Mouse (Mus musculus) cerebellum, adult (tissue): ENCODE data around the gene Ttc13.
A peak's percentile ranks its signal among the peaks of the same experiment; 100 is the strongest.

Source experiments
- ATAC-seq: cut with Nextera tagmentation; 2 replicates; pipeline ENCODE4 v1.9.2; 2017; ENCODE audit warnings: mild to moderate bottlenecking, moderate library complexity, mixed read lengths; ENCODE audit not compliant: insufficient number of reproducible peaks, low FRiP score, low TSS enrichment

The Ttc13 gene

DNA sequence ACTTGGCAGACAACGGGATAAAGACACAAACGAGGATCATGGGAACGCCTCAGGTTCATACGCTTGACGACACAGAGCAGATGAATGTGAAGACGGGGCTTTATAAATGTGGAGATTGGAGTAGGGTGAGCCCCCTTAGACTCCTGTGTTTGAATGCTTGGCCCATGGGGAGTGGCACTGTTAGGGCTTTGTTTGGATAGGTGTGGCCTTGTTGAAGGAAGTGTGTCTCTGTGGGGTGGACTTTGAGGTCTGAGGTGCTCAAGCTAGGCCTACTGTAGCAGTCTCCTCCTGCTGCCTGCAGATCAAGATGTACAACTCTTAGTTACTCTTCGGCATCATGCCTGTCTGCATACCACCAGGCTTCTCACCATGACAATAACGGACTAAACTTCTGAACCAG, 16.0 kb downstream of the Ttc13 start:
- ATAC-seq: no peak

DNA sequence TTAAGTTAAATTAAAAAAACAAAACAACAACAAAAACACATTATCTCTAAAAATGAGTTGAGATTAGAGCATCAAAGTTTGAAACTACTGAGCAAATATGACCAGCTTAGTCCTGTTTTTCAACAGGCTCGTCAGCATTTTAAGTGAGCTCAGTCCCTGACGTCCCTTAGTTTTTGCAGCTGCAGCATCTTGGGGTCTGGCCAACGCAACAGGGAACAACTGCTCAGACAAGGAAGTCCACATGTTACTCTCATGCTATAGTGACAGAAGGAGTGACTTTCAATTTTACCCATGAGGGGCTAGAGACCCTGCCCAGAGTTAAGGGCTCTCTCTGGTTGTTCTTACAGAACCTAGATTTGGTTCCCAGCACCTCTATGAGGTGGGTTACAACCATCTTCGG, 17.4 kb downstream of the Ttc13 start:
- no peak for ATAC-seq

DNA sequence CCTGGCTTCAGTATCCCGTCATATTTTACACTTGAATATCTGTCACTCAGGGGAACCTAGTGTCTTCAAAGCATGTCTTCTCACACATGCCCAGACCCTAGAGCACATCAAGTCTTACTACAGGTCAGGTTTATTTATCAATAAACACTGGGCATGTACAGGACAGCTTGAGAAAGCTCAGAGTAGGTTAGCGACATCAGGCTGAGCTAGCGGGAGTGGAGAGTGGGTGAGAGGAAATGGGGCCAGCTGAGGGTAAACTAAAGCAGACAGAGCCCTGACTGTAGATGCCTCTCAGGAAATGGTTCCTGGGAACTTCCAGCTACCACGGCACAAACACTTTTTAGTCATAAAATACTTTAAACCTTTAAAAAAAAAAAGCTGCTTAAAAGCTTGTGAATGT, 18.3 kb downstream of the Ttc13 start:
- ATAC-seq: no peak

DNA sequence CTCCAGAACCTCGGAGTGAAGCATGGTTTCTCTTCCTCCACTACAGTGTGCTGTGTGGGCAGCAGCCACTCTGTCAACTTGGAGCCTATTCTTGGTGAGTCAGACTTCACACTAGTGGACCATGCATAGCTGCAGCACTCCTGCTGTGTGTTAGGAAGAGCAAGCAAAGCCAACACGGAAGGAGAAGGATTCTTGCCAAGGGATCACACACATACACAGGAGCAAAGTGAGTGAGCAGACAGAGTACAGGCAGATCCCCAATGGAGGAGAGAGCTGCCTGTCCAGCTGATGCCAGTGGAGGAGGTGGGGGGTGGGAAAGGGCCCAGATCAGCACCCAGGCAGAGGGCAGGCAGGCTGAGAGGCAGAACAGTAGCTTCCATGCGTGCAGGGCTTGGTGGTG, 19.6 kb downstream of the Ttc13 start:
- ATAC-seq: peak; percentile 60

DNA sequence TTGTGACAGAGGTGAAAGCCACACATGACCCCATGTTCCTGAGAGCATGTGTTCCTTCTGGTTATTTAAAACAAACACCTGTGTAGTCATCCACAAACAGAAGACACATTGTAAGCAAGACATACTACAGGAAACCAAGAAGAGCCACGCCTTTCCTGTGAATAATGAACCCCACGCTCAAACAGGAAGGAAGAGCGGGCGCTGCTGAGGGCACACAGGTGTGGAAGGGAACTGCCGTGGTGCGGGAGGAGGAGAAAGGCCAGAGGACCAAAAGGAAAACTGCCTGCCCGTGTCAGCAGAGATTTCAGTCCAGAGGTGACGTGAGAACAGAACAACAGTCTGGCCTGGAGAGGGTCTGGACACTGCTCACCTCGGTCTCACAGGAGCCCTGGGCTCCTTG, 20.8 kb downstream of the Ttc13 start:
- ATAC-seq: no peak

DNA sequence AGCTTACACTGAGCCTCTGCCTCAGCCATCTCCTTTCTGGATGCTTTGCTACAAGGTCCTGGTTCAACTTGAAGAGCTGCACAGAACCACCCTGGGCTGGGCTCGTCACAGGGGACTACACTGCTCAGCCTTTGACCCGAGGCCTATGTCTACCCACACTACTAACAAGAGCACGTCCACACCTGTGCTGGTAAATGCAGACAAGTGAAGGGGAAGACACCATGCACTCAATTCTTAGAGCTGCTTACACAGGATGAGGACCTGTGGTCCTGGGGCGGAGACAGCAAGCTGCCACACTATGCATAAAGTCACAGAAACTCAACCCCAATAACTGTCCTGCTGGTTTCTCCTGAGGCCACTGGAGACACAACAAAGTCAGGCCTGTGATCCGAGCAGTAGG, 21.5 kb downstream of the Ttc13 start:
- no peak for ATAC-seq

DNA sequence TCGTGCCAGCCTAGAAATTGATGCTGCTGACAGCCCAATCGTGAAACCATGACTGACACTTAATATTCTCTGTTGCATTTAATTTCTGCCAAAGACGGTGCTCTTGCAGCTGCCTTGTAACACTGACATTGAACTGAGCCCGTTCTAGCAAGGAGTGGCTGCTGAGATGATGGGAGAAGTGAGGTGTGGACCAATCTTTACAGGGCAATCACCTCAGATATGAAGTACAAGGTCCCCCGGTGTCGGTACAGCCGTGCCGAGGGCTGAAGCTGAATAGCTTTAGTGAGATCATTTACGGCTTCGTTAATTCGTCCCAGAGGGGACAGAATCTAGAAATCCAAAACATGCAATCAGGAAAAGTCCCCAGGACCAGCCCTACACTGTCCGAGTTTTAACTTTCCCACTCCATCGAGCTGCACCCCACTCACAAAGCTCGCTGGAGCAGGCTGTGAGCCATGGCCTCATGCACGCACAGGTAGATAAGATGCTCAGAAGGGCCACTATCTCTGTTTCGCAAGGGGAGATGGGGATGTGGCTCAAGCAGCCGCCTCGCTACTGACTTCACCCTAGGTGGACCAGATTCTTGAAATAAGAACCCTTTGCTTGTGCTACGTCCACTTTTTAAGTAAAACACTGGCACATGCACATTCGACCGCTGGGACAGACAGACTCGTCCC, 26.2 kb downstream of the Ttc13 start:
- ATAC-seq: no peak

DNA sequence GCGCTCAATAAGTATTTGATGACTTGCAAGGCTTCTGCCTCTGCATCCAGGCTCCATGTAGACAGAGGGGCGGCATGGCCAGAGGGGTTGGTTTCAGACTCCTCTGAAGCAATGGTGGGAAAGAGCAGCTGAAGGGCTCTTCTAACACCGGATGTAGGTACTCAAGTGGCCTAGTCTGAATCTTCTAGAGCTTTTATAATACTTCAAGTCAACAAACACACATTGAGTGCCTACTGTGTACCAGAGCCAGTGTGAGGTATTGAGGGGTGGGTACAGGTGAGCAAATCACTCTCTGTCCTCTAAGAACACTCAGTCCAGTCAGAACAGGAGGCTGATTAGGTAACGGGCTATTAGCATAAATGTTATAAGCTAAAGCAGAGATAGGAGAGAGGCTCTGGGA, 30.1 kb downstream of the Ttc13 start:
- ATAC-seq: no peak

DNA sequence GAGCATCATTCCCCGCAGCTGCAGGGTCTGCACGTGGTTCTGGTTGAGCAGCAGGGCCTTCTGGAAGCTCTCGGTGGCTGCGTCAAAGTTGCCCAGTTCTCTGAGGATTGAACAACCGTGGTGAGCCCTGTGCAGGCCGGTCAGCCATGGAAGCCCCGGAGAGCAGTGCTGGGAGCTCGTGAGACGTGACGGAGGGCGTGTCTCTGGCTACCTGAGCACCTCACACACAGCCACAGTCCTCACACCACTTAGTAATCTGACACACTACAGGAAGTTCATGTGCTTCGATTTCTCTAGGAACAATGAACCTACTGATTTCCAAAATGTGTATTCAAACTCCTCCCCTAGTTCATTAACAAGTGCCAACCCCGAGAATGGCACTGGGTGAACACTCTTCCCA, 32.9 kb downstream of the Ttc13 start:
- ATAC-seq: no peak

DNA sequence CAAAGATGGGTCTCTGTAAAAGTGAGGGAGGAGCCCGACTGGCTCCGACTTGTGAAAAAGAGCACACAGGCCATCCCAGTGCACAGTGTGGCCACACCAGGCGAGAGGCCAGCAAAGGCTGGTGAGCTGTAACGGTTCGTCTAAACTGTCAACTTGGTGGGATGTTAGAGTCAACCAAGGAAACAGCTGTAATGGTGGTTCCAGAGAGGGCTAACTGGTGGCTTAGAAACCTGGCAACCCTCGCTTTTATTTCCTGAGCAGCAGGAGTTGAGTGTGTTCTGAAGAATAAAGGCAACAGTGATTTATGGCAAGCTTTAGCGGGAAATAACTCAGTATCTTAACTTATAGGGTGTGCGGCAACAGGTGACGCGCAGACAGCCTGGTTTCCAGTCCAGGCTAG, 39.6 kb downstream of the Ttc13 start:
- no peak for ATAC-seq

DNA sequence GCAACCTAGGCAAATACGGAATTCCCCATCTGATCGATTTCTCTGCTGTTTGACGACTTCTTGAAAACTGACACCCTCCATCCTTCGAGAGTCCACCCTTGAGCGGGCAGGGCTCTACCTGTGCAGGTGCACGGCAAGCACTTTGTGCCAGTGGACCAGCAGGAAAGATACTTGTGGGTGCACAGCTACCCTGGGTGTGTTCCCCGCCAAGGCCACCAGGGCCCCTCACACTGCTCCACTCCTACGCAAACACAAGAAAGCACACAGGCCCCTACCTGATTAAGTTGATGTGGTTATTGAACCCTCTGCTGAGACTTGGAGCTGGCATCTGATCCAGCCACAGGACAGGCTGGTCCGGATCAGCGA, 40.0 kb downstream of the Ttc13 start:
- ATAC-seq: no peak

DNA sequence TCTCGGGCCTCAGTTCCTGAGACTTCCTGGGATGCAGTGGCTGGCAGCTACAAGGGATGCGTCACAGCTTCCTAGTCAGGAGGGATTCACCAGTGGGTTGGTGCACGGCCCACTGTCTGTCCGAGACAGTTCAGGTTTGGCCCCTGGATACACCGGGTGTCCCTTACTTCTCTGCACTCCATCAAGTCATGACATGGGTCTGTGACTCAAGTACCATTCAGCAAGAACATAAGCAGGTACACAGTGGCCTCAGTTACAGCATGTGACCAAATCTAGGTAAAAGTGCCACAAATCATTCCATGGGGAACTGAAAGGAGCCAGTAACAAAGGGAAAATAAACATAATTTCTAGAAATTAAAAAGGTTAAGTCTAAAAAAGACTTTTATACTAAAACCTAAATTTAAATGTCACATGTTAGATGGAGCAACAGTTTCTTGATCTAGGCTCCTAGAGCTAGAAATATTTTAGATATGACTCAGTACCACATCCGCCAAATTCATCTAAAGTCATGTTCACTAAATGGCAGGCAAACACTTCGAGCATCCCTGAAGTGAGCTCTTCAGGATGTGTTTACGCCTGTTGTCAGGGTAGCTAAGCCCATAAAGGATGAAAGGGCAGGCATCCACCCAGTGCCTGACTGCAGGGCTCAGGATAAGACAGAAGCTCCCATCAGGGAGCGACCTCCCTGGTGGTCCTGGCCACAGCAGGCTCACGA, 40.5 kb downstream of the Ttc13 start:
- ATAC-seq: no peak

DNA sequence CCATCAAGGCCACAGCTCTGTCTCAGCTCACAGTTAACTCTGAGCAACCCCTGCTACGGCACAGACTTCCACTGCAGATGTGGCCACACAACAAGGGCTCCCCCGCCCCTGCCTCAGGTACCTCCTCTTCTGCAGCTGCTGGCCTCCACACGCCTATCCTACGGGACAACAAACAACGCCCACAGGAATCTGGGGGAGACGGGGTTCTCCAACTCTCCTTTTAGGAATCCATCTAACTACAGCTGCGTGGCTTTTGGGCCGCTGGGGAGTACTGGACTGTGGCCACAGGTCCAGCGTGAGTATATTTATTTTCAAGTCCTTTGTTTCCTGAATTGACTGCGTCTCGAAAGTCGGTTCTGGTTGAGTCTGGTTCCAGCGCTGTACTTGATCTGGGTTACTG, 43.5 kb downstream of the Ttc13 start:
- no peak for ATAC-seq

DNA sequence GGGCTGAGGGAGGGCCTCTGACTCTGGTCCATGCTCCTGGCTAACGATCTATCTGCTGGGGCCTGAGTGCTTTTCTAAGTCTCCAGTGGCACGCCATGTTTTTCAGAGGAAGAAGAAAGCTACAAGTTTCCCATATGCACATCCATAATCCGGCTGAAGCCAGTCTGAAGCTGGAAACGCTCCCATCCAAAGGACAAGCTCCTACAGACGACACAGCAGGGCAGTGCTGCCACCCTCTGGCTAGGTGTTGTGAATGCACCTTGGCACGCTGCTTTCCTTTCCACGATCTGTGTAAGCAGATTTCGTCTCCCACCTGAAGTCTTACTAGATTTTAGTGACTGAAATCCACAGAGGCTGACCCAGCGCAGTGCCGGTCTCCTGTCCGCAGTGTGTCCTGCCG, 44.3 kb downstream of the Ttc13 start:
- peak; percentile 64 for ATAC-seq

DNA sequence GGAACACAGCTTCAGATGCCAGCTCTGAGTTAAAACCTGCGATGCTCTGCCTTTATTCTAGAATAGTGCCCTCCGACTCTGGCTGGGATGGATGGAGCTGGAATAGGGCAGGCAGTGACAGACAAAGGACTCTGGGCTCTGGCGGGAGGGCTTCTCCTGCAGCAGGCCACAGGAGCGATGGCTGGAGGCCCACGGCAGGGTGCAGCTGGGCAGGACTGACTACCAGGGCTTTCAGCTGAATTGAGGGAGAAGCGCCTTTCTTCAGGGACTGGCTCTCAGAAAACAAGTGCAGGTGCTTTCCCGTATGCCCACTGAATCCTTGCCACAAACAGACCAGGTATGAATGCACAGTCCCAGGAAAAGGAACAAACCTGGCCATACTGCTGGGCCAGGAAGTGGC, 44.7 kb downstream of the Ttc13 start:
- ATAC-seq: peak; percentile 34; the same call in 1 of the 2 replicates

DNA sequence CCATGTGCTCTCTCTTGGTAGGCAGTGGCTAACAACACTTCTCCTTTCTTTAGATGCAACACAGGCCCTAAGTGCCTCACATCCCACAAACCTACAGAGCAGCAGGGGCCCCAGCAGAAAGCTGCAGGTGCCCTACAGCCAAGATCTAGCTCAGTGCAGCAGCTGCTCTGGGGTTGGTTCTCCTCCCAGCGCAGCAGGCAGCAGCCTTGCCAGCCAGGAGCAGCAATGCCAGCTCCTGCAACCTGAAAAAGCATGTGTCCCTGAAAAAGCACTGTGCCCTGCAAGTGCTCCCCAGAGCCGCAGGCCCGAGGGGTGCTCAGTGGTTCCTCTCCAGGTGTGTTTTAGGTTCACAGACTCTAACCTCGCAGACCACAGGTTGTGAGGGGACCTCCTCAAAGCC, 45.1 kb downstream of the Ttc13 start:
- ATAC-seq: peak; percentile 49; the same call in 1 of the 2 replicates

DNA sequence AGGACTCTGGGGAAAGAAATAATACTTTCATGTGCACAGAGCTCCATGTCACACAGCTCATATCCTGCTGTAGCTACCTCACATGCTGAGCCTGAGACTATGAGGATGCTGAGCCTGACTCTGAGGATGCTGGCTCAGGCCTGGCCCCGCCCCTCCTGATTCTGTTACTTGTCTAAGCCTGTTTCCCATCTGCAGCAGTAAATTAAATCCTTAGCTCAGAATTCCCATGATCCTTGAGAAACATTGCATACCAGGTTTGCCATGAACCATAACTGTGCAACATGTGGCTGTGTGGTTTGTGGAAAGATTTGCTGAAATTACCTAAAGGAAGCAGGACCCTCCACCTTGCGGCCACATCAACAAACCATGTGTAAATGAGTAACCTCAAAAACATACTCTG, 49.4 kb downstream of the Ttc13 start:
- ATAC-seq: no peak

DNA sequence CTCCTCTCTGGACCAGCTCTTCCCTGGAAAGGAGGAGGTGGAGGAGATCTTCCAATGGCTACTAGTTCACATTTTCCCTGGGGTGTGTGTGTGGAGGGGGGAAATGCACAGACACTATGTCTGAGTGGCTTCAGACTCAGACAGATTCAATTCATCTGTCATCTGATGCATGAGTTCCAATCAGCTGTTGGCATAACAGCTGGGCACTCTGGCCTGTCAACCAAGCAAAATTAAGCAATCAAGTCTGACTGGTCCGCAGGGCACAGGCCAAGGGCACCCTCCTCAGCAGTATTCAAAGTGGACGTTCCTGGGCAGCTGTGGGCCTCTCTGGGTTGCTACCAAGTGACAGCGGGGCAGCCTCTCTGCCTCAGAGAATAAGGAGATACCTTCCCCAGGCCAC, 53.0 kb downstream of the Ttc13 start:
- no peak for ATAC-seq

DNA sequence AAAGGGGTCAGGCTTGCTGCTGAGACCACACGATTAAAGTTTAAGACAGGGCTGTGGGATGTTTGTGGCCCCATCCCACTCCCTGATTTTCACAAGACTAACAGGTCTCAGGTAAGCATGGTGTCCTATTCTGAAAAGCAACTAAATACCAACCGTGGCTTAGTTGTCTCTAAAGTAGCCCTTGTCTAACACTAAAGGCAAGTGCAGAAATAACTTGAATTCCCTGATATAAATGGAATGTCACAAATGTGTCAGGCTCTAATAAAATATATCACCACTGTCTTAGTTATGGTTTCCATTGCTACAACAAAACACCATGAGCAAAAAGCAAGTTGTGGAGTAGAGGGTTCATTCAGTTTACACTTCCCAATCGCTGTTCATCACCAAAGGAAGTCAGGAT, 57.4 kb downstream of the Ttc13 start:
- ATAC-seq: no peak

DNA sequence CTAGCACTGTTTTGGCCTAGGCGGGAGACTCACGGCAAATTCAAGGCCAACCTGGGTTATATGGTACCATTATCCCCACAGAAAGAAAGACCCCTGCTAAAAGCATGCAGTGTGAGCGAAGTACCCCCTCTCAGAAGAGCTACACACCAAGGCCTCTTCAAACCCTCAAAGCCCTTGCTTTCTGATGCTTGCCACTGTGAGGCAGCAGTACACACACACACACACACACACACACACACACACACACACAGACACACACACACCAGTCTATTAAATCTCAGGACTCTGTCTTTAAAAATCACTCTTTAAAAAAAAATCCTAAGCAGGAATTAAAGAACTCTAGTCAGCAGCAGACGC, 57.9 kb downstream of the Ttc13 start:
- no peak for ATAC-seq

DNA sequence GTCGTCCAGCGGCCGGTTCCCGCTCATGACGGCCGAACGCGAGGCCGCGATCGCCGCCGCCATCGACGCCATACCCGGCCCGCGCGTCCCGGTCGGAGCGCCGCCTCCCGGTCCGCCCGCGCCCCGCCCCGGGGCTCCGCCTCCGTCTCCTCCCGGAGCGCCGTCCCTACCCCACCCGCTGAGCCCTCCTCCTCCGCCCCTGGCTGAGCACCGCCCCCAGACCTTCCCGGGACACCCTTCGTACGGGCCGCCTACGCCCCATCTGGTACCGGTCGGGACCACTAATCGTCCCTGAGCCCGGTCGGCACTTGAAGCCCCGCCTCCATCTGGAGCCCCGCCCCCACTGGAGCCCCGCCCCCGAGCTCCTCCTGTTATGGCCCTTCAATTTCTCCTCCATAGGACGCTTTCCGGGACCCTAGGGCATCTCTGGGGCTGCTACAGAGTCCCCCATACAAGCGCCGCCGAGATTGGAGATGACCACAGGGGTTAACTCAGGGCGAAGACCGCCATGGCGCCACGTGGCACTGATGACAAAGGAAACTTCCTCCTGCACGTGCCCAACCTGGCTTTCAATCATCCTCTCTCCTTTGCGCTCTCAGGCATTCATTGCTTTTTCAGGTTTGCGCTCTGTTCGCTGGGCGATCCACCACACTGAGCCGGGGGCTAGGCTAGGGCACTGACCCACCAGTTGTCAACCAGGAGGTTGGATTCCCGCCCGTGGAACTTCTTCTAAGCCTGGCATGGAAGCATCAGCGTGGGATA, 58.5 kb downstream of the Ttc13 start, which contains the start of gene 2310022B05Rik:
TSS of gene 2310022B05Rik (minus strand) at position 258 of the 762 bp plus-strand sequence.
- peak; percentile 63; the same call in 1 of the 2 replicates for ATAC-seq
